Mouse (Mus musculus): Measurements from ENCODE around the gene Slc39a2.

The Slc39a2 gene

GRCm38 (mm10) chr14:51932092-51933020 is 39.7 kb downstream of the Slc39a2 start:
- DNase-seq (ENCODE audit: low spot score in 2 of 2) = no peak

GRCm38 (mm10) chr14:51939005-51939404 is 46.3 kb downstream of the Slc39a2 start:
- DNase-seq (ENCODE audit: low spot score in 2 of 2) = no peak

GRCm38 (mm10) chr14:51940944-51941560 is 48.4 kb downstream of the Slc39a2 start:
- DNase-seq (ENCODE audit: low spot score in 2 of 2) = no peak

- DNase-seq (ENCODE audit: low spot score in 2 of 2) = no peak
Measured at GRCm38 (mm10) chr14:51941577-51941976, 48.9 kb downstream of the Slc39a2 start.

- no peak for DNase-seq (ENCODE audit: low spot score in 2 of 2)
Measured at GRCm38 (mm10) chr14:51942236-51942635, 49.5 kb downstream of the Slc39a2 start.

GRCm38 (mm10) chr14:51943336-51943735 is 50.6 kb downstream of the Slc39a2 start:
- DNase-seq (ENCODE audit: low spot score in 2 of 2) = no peak

Data from spleen, postnatal 4 days (tissue).